Mouse (Mus musculus): ENCODE results near the gene Ints5. TPM values are rescaled to one million over a fixed set of nuclear protein-coding genes. Genes with fewer than 3 reads are reported as not detected.
A peak's percentile ranks its signal among the peaks of the same experiment; 100 is the strongest.
"Not testable (repeated sequence)": the region's sequence is repeated elsewhere in the genome, so short reads cannot be mapped to it uniquely, and the experiment has no call there.

Gene Ints5
- polyA plus RNA-seq, 1 experiment from 2014 or later: 45.8 TPM

DNA sequence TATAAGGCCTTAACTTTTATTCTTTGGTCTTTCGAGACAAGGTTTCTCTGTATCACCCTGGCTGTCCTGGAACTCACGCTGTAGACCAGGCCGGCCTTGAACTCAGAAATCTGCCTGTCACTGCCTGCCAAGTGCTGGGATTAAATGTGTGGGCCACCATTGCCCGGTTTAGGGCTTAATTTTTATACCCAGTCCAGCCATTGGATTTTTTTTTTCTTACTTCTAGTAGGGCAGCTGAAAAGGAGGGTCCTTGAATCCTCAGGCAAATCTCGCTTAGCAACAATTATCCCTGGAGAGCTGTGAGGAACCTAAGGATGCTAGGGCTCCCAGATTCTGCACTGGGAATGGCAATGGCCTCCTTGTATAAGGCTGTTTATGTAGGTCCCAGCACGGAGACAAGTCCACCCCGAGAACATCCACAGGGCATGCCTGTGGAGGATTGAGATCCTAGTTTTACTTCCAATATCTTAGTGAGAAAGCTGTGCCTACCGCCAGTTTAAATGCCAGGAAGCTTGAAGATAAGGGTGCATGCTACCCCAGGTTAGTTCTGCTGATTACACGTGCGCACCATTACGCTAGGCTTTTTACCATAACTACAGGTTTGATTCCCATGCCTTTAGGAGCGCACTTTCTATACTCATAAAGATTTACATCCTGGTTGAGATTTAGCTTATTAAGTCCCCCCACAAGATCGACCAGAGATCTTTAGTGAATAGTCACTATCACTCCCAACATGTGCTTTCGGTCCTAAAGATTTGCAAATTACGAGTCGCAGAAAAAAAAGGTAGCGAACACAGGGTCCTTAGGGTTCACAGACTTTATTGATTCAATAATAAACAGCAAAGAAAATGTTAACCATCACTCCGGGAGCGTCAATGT is 5.0 kb upstream of the Ints5 start:
- 13% methylated on average over 19 of the region's 19 CpGs for WGBS
- peaks cover 15% of the 10 kb centered on the region for H3K36me3 ChIP-seq

DNA sequence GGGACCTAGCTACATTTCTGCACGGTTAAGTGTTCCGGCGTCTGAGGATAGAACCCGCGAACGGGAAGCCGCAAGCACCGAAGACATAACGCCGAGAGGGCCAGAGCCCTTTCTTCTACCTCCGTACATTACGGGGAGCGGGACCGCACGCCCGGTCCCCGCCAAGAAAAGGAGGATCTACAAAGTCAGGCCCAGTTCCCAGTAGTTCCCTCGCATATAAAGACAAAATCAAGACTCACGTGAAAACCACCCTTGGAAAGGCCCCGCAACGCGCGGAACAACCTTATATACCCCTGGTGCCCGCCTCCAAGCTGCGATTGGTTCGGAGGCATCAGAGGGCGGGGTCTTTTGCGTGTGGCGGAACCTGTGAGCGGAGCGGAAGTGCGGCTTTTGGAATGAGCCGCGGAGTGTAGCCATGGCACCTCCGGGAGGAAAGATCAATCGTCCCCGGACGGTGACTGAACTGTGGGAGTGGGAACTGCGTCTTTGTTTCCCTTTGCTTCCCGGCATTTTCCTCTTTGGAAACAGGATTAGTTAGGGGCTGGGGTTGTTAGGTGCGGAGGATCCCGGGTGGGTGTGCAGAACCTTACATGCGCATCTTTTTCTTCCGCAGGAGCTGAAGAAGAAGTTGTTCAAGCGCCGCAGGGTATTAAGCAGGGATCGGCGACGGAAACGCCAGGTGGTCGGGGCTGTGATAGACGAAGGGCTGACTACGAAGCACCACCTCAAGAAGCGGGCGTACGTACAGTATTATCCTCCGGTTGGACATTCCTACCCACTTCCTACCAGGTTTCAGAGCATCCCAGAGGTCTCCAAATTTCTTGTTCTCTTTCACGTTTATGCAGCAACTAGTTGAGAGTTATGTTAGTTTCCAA is 4.1 kb upstream of the Ints5 start, which contains the start of the genes 1810009A15Rik and Gm49416:
1810009A15Rik (plus strand) TSS at position 343 of the 875 bp plus-strand sequence.
Gm49416 (plus strand) TSS at position 416 of the 875 bp plus-strand sequence.
- H3K9me3 ChIP-seq (replicated peaks): no peaks in the 10 kb centered on the region
- peak within 1 kb of the TSS; percentile 88 for H3K27ac ChIP-seq (replicated peaks)
- H3K36me3 ChIP-seq: peaks cover 15% of the 10 kb centered on the region
- under 1% methylated on average over 58 of the region's 58 CpGs for WGBS
- peak within 1 kb of the TSS; percentile 70 for H3K4me3 ChIP-seq (replicated peaks)
- ATAC-seq (ENCODE audit: insufficient number of reproducible peaks, low FRiP score, low TSS enrichment, low read depth): peak; percentile 93
- H3K27me3 ChIP-seq: no peaks in the 10 kb centered on the region
- peak within 1 kb of the TSS; percentile 70 for H3K4me2 ChIP-seq (replicated peaks)
- H3K9ac ChIP-seq: peak within 1 kb of the TSS; percentile 89
- H3K4me1 ChIP-seq: peaks cover 22% of the 10 kb centered on the region

More for the DNA sequence above, 5.0 kb upstream of the Ints5 start:
- Histone ChIP-seq H3K4me3 (replicated peaks) (peak overlapping the region; percentile 70), H3K9ac (peak overlapping the region; percentile 89), H3K4me1 (peaks cover 18% of the 10 kb centered on the region), H3K4me2 (replicated peaks) (peak overlapping the region; percentile 70), H3K9me3 (replicated peaks) (no peaks in the 10 kb centered on the region), H3K27me3 (no peaks in the 10 kb centered on the region), H3K27ac (replicated peaks) (peak overlapping the region; percentile 88)
- no peak for ATAC-seq (ENCODE audit: insufficient number of reproducible peaks, low FRiP score, low TSS enrichment, low read depth)

DNA sequence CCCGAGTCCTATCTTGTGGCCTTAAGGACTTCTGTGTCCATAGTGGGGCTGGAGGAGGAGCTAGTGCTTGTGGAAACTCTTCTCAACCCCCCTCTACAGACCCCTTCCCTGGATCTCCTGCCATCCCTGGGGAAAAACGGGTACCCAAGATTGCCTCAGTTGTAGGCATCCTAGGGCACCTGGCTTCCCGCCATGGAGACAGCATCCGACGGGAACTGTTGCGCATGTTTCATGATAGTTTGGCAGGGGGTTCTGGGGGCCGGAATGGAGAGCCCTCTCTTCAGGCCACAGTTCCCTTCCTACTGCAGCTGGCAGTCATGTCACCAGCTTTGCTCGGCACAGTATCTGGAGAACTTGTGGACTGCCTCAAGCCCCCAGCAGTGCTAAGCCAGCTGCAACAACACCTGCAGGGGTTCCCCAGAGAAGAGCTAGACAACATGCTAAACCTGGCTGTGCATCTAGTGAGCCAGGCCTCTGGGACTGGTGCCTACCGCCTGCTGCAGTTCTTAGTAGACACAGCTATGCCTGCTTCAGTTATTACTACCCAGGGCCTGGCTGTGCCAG is 2.7 kb downstream of the Ints5 start:
- Histone ChIP-seq H3K9ac (no peak overlapping the region), H3K9me3 (replicated peaks) (no peaks in the 10 kb centered on the region)
- WGBS: 88% methylated on average over 9 of the region's 9 CpGs

DNA sequence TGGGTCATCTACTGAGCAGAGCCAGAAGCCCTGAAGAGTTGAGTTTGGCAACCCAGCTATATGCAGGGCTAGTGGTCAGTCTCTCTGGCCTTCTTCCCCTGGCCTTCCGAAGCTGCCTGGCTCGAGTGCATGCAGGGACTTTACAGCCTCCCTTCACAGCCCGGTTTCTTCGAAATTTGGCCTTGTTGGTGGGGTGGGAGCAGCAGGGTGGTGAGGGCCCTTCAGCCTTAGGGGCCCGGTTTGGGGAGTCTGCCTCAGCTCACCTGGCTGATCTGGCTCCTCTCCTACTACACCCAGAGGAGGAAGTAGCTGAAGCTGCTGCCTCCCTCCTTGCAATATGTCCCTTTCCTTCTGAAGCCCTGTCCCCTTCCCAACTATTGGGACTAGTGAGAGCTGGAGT is 3.4 kb downstream of the Ints5 start:
- peak overlapping the region; percentile 2; the same call in 1 of the 2 replicates for H3K9ac ChIP-seq
- H3K4me2 ChIP-seq (replicated peaks): not testable (repeated sequence)
- 91% methylated on average over 5 of the region's 5 CpGs for WGBS

More for the DNA sequence above, 2.7 kb downstream of the Ints5 start:
- Histone ChIP-seq H3K27me3 (no peaks in the 10 kb centered on the region), H3K27ac (replicated peaks) (no peak overlapping the region), H3K36me3 (peaks cover 33% of the 10 kb centered on the region), H3K4me1 (peaks cover 38% of the 10 kb centered on the region), H3K4me2 (replicated peaks) (no peak overlapping the region), H3K4me3 (replicated peaks) (no peak overlapping the region)
- no peak for ATAC-seq (ENCODE audit: insufficient number of reproducible peaks, low FRiP score, low TSS enrichment, low read depth)

DNA sequence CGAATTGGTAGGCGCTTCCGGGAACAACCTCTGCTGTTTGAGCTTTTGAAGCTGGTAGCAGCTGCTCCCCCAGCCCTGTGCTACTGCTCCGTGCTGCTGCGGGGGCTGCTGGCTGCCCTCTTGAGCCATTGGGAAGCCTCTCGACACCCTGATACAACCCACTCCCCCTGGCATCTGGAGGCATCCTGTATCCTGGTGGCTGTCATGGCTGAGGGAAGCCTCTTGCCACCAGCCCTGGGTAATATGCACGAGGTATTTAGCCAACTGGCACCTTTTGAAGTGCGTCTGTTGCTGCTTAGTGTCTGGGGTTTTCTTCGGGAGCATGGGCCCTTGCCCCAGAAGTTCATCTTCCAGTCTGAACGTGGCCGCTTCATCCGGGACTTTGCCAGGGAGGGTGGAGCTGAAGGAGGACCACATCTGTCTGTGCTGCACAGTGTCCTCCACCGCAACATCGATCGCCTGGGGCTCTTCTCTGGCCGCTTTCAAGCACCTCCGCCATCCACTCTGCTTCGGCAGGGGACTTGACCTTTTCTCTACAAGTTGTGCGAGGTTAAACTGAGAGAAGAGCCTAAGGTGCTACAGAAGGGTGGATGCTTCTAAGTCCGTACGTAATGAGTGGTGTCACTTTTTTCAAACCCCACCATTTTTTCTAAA is 4.5 kb downstream of the Ints5 start:
- H3K9me3 ChIP-seq (replicated peaks); H3K27me3 ChIP-seq: not testable (repeated sequence)
- Histone ChIP-seq H3K9ac (peak overlapping the region; percentile 33), H3K4me2 (replicated peaks) (peak overlapping the region; percentile 61), H3K27ac (replicated peaks) (peak overlapping the region; percentile 92), H3K36me3 (peaks cover 33% of the 10 kb centered on the region), H3K4me1 (peaks cover 38% of the 10 kb centered on the region), H3K4me3 (replicated peaks) (peak overlapping the region; percentile 81)
- peak; percentile 20 for ATAC-seq (ENCODE audit: insufficient number of reproducible peaks, low FRiP score, low TSS enrichment, low read depth)
- 13% methylated on average over 21 of the region's 21 CpGs for WGBS

More for the DNA sequence above, 3.4 kb downstream of the Ints5 start:
- not testable (repeated sequence) for H3K4me3 ChIP-seq (replicated peaks); H3K27me3 ChIP-seq; ATAC-seq (ENCODE audit: insufficient number of reproducible peaks, low FRiP score, low TSS enrichment, low read depth); H3K9me3 ChIP-seq (replicated peaks)
- peaks cover 26% of the 10 kb centered on the region for H3K36me3 ChIP-seq
- H3K4me1 ChIP-seq: peaks cover 38% of the 10 kb centered on the region
- 0 out of 2 replicates have a peak overlapping the region, but pooled peaks have one; percentile 28 for H3K27ac ChIP-seq (replicated peaks)

DNA sequence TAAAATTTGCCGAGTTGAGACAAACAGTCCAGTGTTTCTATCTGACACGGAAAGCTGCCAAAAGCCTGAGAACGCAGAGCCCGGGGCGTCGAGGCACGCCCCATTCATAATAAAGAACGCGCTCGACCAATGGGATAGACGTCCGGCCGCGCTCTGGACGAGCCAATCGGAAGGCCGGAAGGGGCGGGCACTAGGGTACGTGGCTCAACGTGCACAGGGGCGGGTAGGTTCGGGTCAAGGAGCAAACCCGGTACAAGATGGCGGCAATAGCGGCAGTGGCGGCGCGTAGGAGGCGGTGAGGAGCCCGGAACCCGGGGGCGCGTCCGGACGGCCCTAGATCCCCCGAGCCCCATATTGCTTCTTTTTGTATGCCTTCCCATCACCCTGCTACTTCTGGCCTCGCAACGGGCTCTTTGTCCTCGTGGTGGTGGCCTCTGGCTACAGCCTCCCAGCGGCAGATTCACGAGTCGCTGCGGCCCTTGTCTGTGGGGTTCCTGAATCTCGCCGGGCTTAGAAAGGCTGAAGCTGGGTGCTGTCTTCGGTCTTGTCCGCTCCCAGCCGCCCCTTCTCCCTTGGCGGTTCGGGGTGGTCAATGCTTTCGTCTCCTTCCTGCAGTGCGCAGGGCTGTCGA is 5.2 kb downstream of the Ints5 start, which contains the start of gene Ganab:
Ganab (plus strand) TSS at position 207 of the 631 bp plus-strand sequence.
- H3K9me3 ChIP-seq (replicated peaks): no peaks in the 10 kb centered on the region
- peaks cover 38% of the 10 kb centered on the region for H3K4me1 ChIP-seq
- peak within 1 kb of the TSS; percentile 61 for H3K4me2 ChIP-seq (replicated peaks)
- WGBS: under 1% methylated on average over 53 of the region's 53 CpGs
- peak within 1 kb of the TSS; percentile 81 for H3K4me3 ChIP-seq (replicated peaks)
- peak; percentile 98 for ATAC-seq (ENCODE audit: insufficient number of reproducible peaks, low FRiP score, low TSS enrichment, low read depth)
- H3K27ac ChIP-seq (replicated peaks): peak within 1 kb of the TSS; percentile 92
- H3K9ac ChIP-seq: peak within 1 kb of the TSS; percentile 92
- peaks cover 37% of the 10 kb centered on the region for H3K36me3 ChIP-seq
- H3K27me3 ChIP-seq: no peaks in the 10 kb centered on the region

DNA sequence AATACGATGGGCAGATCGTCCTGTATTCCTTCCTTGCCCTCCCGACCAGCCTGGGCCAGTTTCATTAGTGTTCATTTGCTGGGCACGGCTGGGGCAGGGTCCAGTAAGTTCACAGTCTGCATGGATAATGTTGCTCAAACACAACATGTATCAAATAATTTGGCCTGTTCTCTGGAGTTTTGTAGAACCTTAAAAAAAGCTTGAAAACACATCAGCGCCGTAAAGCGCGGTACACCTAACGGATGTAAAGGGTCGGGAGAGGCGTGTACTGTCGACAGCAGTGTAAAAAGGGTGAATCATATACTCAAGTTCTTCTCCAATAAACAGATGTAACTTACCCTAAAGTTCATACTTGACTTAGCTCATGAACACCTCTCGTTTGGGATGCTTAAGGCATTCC is 5.8 kb downstream of the Ints5 start:
- Histone ChIP-seq H3K9me3 (replicated peaks) (no peaks in the 10 kb centered on the region), H3K4me1 (peaks cover 36% of the 10 kb centered on the region), H3K27me3 (no peaks in the 10 kb centered on the region), H3K4me3 (replicated peaks) (peak overlapping the region; percentile 81), H3K4me2 (replicated peaks) (peak overlapping the region; percentile 61), H3K9ac (peak overlapping the region; percentile 92), H3K27ac (replicated peaks) (peak overlapping the region; percentile 92), H3K36me3 (peaks cover 42% of the 10 kb centered on the region)
- WGBS: 3% methylated on average over 13 of the region's 13 CpGs
- no peak for ATAC-seq (ENCODE audit: insufficient number of reproducible peaks, low FRiP score, low TSS enrichment, low read depth)

DNA sequence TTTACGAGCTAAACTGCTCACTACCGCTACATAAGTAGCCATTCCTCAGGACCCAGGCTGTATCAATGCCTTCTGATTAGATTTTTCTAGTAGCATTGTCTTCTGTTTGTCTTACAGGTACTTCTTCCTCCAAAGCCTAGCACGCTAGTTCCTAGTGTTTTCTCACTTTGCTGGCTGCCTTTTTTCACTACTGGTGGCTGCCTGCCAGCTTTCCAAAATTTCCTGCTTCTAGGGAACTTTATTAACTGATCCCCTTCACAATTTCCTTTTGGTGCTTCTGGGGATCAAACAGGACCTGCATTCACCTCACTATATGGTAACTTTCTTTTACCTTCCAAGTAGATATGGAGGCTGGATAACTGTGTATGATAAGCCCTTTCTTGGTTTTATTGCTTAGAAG is 6.3 kb downstream of the Ints5 start:
- no peaks in the 10 kb centered on the region for H3K27me3 ChIP-seq
- WGBS: 50% methylated on average over 3 of the region's 3 CpGs
- H3K4me2 ChIP-seq (replicated peaks): peak overlapping the region; percentile 61
- peaks cover 46% of the 10 kb centered on the region for H3K36me3 ChIP-seq
- no peaks in the 10 kb centered on the region for H3K9me3 ChIP-seq (replicated peaks)
- peak overlapping the region; percentile 92 for H3K9ac ChIP-seq
- no peak for ATAC-seq (ENCODE audit: insufficient number of reproducible peaks, low FRiP score, low TSS enrichment, low read depth)
- peak overlapping the region; percentile 81 for H3K4me3 ChIP-seq (replicated peaks)
- H3K4me1 ChIP-seq: peaks cover 31% of the 10 kb centered on the region
- H3K27ac ChIP-seq (replicated peaks): no peak overlapping the region

DNA sequence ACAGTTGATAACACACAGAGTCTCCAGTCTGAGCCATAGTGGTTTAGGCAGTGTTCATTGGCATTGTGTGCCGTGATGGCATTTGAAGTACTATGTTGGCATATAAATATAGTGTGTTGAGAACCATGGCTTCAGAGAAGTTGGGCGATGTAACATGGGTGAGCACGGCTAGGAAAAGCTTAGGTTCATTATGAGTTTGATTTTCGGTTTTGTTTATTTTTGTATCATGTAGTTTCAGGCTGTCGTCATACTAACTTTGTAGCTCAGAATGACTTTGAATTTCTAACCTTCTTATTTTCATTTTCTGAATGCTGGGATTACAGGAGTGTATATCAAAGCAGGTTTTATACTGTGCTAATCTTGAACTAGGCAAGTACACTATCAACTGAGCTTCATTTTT is 10.6 kb downstream of the Ints5 start:
- no peak overlapping the region for H3K4me3 ChIP-seq (replicated peaks)
- H3K9me3 ChIP-seq (replicated peaks): no peaks in the 10 kb centered on the region
- no peak overlapping the region for H3K4me2 ChIP-seq (replicated peaks)
- H3K9ac ChIP-seq: no peak overlapping the region
- H3K36me3 ChIP-seq: peaks cover 63% of the 10 kb centered on the region
- peaks cover 10% of the 10 kb centered on the region for H3K4me1 ChIP-seq
- 90% methylated on average over 5 of the region's 5 CpGs for WGBS
- ATAC-seq (ENCODE audit: insufficient number of reproducible peaks, low FRiP score, low TSS enrichment, low read depth): no peak
- no peaks in the 10 kb centered on the region for H3K27me3 ChIP-seq
- no peak overlapping the region for H3K27ac ChIP-seq (replicated peaks)

DNA sequence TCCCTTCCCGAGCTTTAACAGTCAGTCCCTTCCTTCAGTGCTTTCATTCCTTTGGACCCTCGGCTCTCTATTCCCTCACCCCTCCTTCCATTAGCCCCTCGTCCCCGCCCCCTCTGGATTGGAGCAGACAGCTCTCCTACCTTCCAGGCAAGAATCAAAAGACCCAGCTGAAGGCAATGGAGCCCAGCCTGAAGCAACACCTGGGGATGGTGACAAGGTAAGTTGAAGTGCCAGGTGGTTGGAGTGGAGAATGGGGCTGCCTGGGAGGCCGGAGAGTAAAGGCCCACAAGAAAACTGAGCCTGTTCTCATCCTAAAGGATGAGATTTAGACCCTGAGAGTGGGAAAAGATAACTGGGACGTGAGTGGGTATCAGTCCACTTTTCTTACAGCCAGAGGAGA is 15.7 kb downstream of the Ints5 start:
- H3K27ac ChIP-seq (replicated peaks): no peak overlapping the region
- 89% methylated on average over 6 of the region's 6 CpGs for WGBS
- H3K4me3 ChIP-seq (replicated peaks): no peak overlapping the region
- no peak overlapping the region for H3K9ac ChIP-seq
- peaks cover 94% of the 10 kb centered on the region for H3K36me3 ChIP-seq
- no peak for ATAC-seq (ENCODE audit: insufficient number of reproducible peaks, low FRiP score, low TSS enrichment, low read depth)
- H3K4me1 ChIP-seq: no peaks in the 10 kb centered on the region
- no peaks in the 10 kb centered on the region for H3K27me3 ChIP-seq
- H3K9me3 ChIP-seq (replicated peaks): no peaks in the 10 kb centered on the region
- H3K4me2 ChIP-seq (replicated peaks): no peak overlapping the region
